Mouse (Mus musculus): Measurements from ENCODE around the gene Smad3. TPM values are rescaled to one million over a fixed set of nuclear protein-coding genes. Genes with fewer than 3 reads are reported as not detected.
A peak's percentile ranks its signal among the peaks of the same experiment; 100 is the strongest.

The Smad3 gene
- total RNA-seq, 4 experiments from 2014 or later: 44.2 to 62.0 (median 46.1) TPM

- DNase-seq (ENCODE audit: low spot score in 2 of 2): no peak
Observed at GRCm38 (mm10) chr9:63701957-63702309, 55.9 kb downstream of the Smad3 start.

- no peak for DNase-seq (ENCODE audit: low spot score in 2 of 2)
Observed at GRCm38 (mm10) chr9:63701258-63701956, 56.4 kb downstream of the Smad3 start.

GRCm38 (mm10) chr9:63699145-63699544 is 58.6 kb downstream of the Smad3 start:
- DNase-seq (ENCODE audit: low spot score in 2 of 2): no peak

GRCm38 (mm10) chr9:63698320-63699045 is 59.3 kb downstream of the Smad3 start:
- no peak for DNase-seq (ENCODE audit: low spot score in 2 of 2)

GRCm38 (mm10) chr9:63697606-63698005 is 60.2 kb downstream of the Smad3 start:
- no peak for DNase-seq (ENCODE audit: low spot score in 2 of 2)

GRCm38 (mm10) chr9:63696463-63697105 is 61.2 kb downstream of the Smad3 start:
- DNase-seq (ENCODE audit: low spot score in 2 of 2): no peak

GRCm38 (mm10) chr9:63691960-63692359 is 65.8 kb downstream of the Smad3 start:
- DNase-seq (ENCODE audit: low spot score in 2 of 2): no peak

GRCm38 (mm10) chr9:63690511-63690910 is 67.3 kb downstream of the Smad3 start:
- no peak for DNase-seq (ENCODE audit: low spot score in 2 of 2)

- DNase-seq (ENCODE audit: low spot score in 2 of 2): no peak
Observed at GRCm38 (mm10) chr9:63687413-63688015, 70.3 kb downstream of the Smad3 start.

GRCm38 (mm10) chr9:63685352-63685751 is 72.4 kb downstream of the Smad3 start:
- DNase-seq (ENCODE audit: low spot score in 2 of 2): no peak

- no peak for DNase-seq (ENCODE audit: low spot score in 2 of 2)
Observed at GRCm38 (mm10) chr9:63684277-63684676, 73.5 kb downstream of the Smad3 start.

- DNase-seq (ENCODE audit: low spot score in 2 of 2): no peak
Observed at GRCm38 (mm10) chr9:63682943-63683342, 74.9 kb downstream of the Smad3 start.

- DNase-seq (ENCODE audit: low spot score in 2 of 2): no peak
Observed at GRCm38 (mm10) chr9:63682301-63682700, 75.5 kb downstream of the Smad3 start.

GRCm38 (mm10) chr9:63678076-63678475 is 79.7 kb downstream of the Smad3 start:
- DNase-seq (ENCODE audit: low spot score in 2 of 2): no peak

GRCm38 (mm10) chr9:63677621-63678020 is 80.2 kb downstream of the Smad3 start:
- DNase-seq (ENCODE audit: low spot score in 2 of 2): no peak

- DNase-seq (ENCODE audit: low spot score in 2 of 2): no peak
Observed at GRCm38 (mm10) chr9:63674613-63675012, 83.2 kb downstream of the Smad3 start.

GRCm38 (mm10) chr9:63673494-63673805 is 84.3 kb downstream of the Smad3 start:
- no peak for DNase-seq (ENCODE audit: low spot score in 2 of 2)

- DNase-seq (ENCODE audit: low spot score in 2 of 2): peak; percentile 64 to 65
Observed at GRCm38 (mm10) chr9:63672797-63673493, 84.8 kb downstream of the Smad3 start.

- no peak for DNase-seq (ENCODE audit: low spot score in 2 of 2)
Observed at GRCm38 (mm10) chr9:63669816-63670215, 88.0 kb downstream of the Smad3 start.

- DNase-seq (ENCODE audit: low spot score in 2 of 2): no peak
Observed at GRCm38 (mm10) chr9:63668621-63669020, 89.2 kb downstream of the Smad3 start.

GRCm38 (mm10) chr9:63667373-63667724 is 90.4 kb downstream of the Smad3 start:
- DNase-seq (ENCODE audit: low spot score in 2 of 2): no peak
